Mouse (Mus musculus) kidney, embryonic 16.5 days (tissue): ENCODE data around the gene Tspan4. TPM values are rescaled to one million over a fixed set of nuclear protein-coding genes. Genes with fewer than 3 reads are reported as not detected.
A peak's percentile ranks its signal among the peaks of the same experiment; 100 is the strongest.

Experiments used
- ATAC-seq: fragments of 200-750 bp; cut with Nextera tagmentation; 2 replicates; pipeline ENCODE4 v1.8.0; 2017; ENCODE audit warnings: moderate TSS enrichment; ENCODE audit not compliant: low FRiP score, low TSS enrichment
- H3K27ac ChIP-seq: fragments of 300-500 bp; sonication (generic); 2 replicates; pipeline ENCODE4 v1.5.1; 2014; ENCODE audit warnings: low read length
- H3K27me3 ChIP-seq: fragments of 300-500 bp; sonication (generic); 2 replicates; pipeline ENCODE4 v1.6.1; 2014; ENCODE audit warnings: low read length, control low read depth, mixed read lengths; ENCODE audit not compliant: insufficient read depth
- H3K36me3 ChIP-seq: fragments of 300-500 bp; sonication (generic); 2 replicates; pipeline ENCODE4 v1.6.1; 2014; ENCODE audit warnings: low read length, control low read depth, mixed read lengths; ENCODE audit not compliant: insufficient read depth
- H3K4me1 ChIP-seq: fragments of 300-500 bp; sonication (generic); 2 replicates; pipeline ENCODE4 v1.6.1; 2014; ENCODE audit warnings: low read length, control low read depth, mixed read lengths; ENCODE audit not compliant: insufficient read depth
- H3K4me2 ChIP-seq: fragments of 300-500 bp; sonication (generic); replicated peaks from 2 replicates; pipeline ENCODE4 v1.6.1; 2014; ENCODE audit warnings: low read depth, low read length
- H3K4me3 ChIP-seq: fragments of 300-500 bp; sonication (generic); 2 replicates; pipeline ENCODE4 v1.5.1; 2014; ENCODE audit warnings: mild to moderate bottlenecking, low read length
- H3K9ac ChIP-seq: fragments of 300-500 bp; sonication (generic); replicated peaks from 2 replicates; pipeline ENCODE4 v1.6.1; 2014; ENCODE audit warnings: low read length
- H3K9me3 ChIP-seq: fragments of 300-500 bp; sonication (generic); 2 replicates; pipeline ENCODE4 v1.6.1; 2016; ENCODE audit warnings: low read length, control low read depth
- WGBS: fragments of 180-500 bp; shearing (Covaris S2); extraction: QIAGEN DNeasy Blood & Tissue Kit; methylation state at CpG from one replicate; pipeline ENCODE4 v1.1.7; 2014; 5-methylcytosine and 5-hydroxymethylcytosine counted together
- polyA plus RNA-seq: library from polyadenylated mRNA; unstranded; fragments of >200 nt; fragmentation: Nextera tagmentation; extraction: Ambion mirVana; gene quantifications from 2 replicates; pipeline ENCODE4 v1.2.1, GENCODE M21; 2015

Gene Tspan4
- polyA plus RNA-seq, 1 experiment from 2014 or later = 110 TPM

GRCm38 (mm10) chr7:141467230-141468030 lies 7.6 kb upstream of the Tspan4 start, which contains the start of gene Cd151:
Gene Cd151 (plus strand): TSS chr7:141467392.
- ATAC-seq = peak; percentile 81
- Histone ChIP-seq H3K27ac (peak within 1 kb of the TSS; percentile 97), H3K9ac (peak within 1 kb of the TSS; percentile 90), H3K9me3 (no peaks in the 10 kb centered on the region), H3K27me3 (peaks cover 30% of the 10 kb centered on the region), H3K4me3 (peak within 1 kb of the TSS; percentile 85), H3K4me2 (peak within 1 kb of the TSS; percentile 92), H3K36me3 (peaks cover 22% of the 10 kb centered on the region), H3K4me1 (peaks cover 52% of the 10 kb centered on the region)
- under 1% methylated on average over 52 of the region's 52 CpGs for WGBS

- Histone ChIP-seq H3K36me3 (peaks cover 26% of the 10 kb centered on the region), H3K27me3 (peaks cover 23% of the 10 kb centered on the region), H3K9ac (peak overlapping the region; percentile 90), H3K4me3 (peak overlapping the region; percentile 85), H3K4me1 (peaks cover 50% of the 10 kb centered on the region), H3K4me2 (peak overlapping the region; percentile 92), H3K9me3 (no peaks in the 10 kb centered on the region), H3K27ac (peak overlapping the region; percentile 97)
- 4% methylated on average over 5 of the region's 5 CpGs for WGBS
- ATAC-seq = no peak
Observed at GRCm38 (mm10) chr7:141468164-141468521, 6.9 kb upstream of the Tspan4 start.

GRCm38 (mm10) chr7:141468522-141469211 lies 6.4 kb upstream of the Tspan4 start:
- Histone ChIP-seq H3K27ac (peak overlapping the region; percentile 97), H3K4me2 (peak overlapping the region; percentile 92), H3K27me3 (peaks cover 18% of the 10 kb centered on the region), H3K9ac (peak overlapping the region; percentile 90), H3K36me3 (peaks cover 26% of the 10 kb centered on the region), H3K4me1 (peaks cover 52% of the 10 kb centered on the region), H3K9me3 (no peaks in the 10 kb centered on the region), H3K4me3 (peak overlapping the region; percentile 85)
- WGBS = 10% methylated on average over 8 of the region's 8 CpGs
- ATAC-seq = peak; percentile 78

GRCm38 (mm10) chr7:141469352-141469751 lies 5.7 kb upstream of the Tspan4 start:
- 51% methylated on average over 6 of the region's 6 CpGs for WGBS
- ATAC-seq = no peak
- no peaks in the 10 kb centered on the region for H3K9me3 ChIP-seq
- H3K4me1 ChIP-seq = peaks cover 53% of the 10 kb centered on the region
- H3K36me3 ChIP-seq = peaks cover 26% of the 10 kb centered on the region
- peak overlapping the region; percentile 85; the same call in 1 of the 2 replicates for H3K4me3 ChIP-seq
- peak overlapping the region; percentile 90 for H3K9ac ChIP-seq
- H3K4me2 ChIP-seq = peak overlapping the region; percentile 92
- peaks cover 11% of the 10 kb centered on the region for H3K27me3 ChIP-seq
- H3K27ac ChIP-seq = peak overlapping the region; percentile 97

- WGBS = 88% methylated on average over 18 of the region's 18 CpGs
- H3K27ac ChIP-seq = peak overlapping the region; percentile 97
- H3K36me3 ChIP-seq = peaks cover 26% of the 10 kb centered on the region
- H3K9ac ChIP-seq = 0 out of 2 replicates have a peak overlapping the region, but pooled peaks have one; percentile 90
- 0 out of 2 replicates have a peak, but pooled peaks cover 5% of the 10 kb centered on the region for H3K27me3 ChIP-seq
- no peak for ATAC-seq
- H3K4me2 ChIP-seq = no peak overlapping the region
- no peak overlapping the region for H3K4me3 ChIP-seq
- peaks cover 46% of the 10 kb centered on the region for H3K4me1 ChIP-seq
- no peaks in the 10 kb centered on the region for H3K9me3 ChIP-seq
Observed at GRCm38 (mm10) chr7:141469901-141470636, 5.0 kb upstream of the Tspan4 start.

GRCm38 (mm10) chr7:141470637-141470944 lies 4.4 kb upstream of the Tspan4 start:
- WGBS = 91% methylated on average over 10 of the region's 10 CpGs
- Histone ChIP-seq H3K27me3 (no peaks in the 10 kb centered on the region), H3K4me1 (peaks cover 42% of the 10 kb centered on the region), H3K4me3 (no peak overlapping the region), H3K9me3 (no peaks in the 10 kb centered on the region), H3K36me3 (peaks cover 26% of the 10 kb centered on the region), H3K27ac (no peak overlapping the region), H3K4me2 (no peak overlapping the region), H3K9ac (no peak overlapping the region)
- no peak for ATAC-seq

GRCm38 (mm10) chr7:141471236-141471635 lies 3.8 kb upstream of the Tspan4 start:
- Histone ChIP-seq H3K9ac (no peak overlapping the region), H3K27ac (no peak overlapping the region), H3K9me3 (no peaks in the 10 kb centered on the region), H3K4me2 (no peak overlapping the region), H3K36me3 (peaks cover 26% of the 10 kb centered on the region), H3K4me3 (no peak overlapping the region), H3K27me3 (no peaks in the 10 kb centered on the region), H3K4me1 (peaks cover 46% of the 10 kb centered on the region)
- WGBS = 79% methylated on average over 1 of the region's 1 CpGs
- ATAC-seq = no peak

GRCm38 (mm10) chr7:141472226-141472625 lies 2.8 kb upstream of the Tspan4 start:
- no peak overlapping the region for H3K27ac ChIP-seq
- H3K4me1 ChIP-seq = peaks cover 48% of the 10 kb centered on the region
- no peak for ATAC-seq
- WGBS = 77% methylated on average over 6 of the region's 6 CpGs
- peaks cover 26% of the 10 kb centered on the region for H3K36me3 ChIP-seq
- H3K4me3 ChIP-seq = no peak overlapping the region
- no peak overlapping the region for H3K9ac ChIP-seq
- H3K27me3 ChIP-seq = no peaks in the 10 kb centered on the region
- H3K4me2 ChIP-seq = no peak overlapping the region
- H3K9me3 ChIP-seq = no peaks in the 10 kb centered on the region

GRCm38 (mm10) chr7:141472763-141473162 lies 2.3 kb upstream of the Tspan4 start:
- Histone ChIP-seq H3K9me3 (no peaks in the 10 kb centered on the region), H3K36me3 (peaks cover 26% of the 10 kb centered on the region), H3K27me3 (no peaks in the 10 kb centered on the region), H3K4me1 (peaks cover 53% of the 10 kb centered on the region), H3K4me3 (no peak overlapping the region), H3K4me2 (no peak overlapping the region), H3K27ac (no peak overlapping the region), H3K9ac (no peak overlapping the region)
- WGBS = 75% methylated on average over 6 of the region's 6 CpGs
- ATAC-seq = no peak
